Mouse (Mus musculus) NIH3T3 (cell line): Measurements from ENCODE around the gene Exd2.

Experiments
- DNase-seq: peaks from one replicate; pipeline ENCODE4 v3.0.0-alpha.2; 2012; ENCODE audit warnings: low read depth

Gene Exd2

GRCm38 (mm10) chr12:80462942-80463651 lies at the start of gene Exd2:
Gene Exd2, plus strand, starts transcription at chr12:80463095.
- DNase-seq, result peak; percentile 94

GRCm38 (mm10) chr12:80415100-80415499 lies 47.8 kb upstream of the Exd2 start:
- no peak for DNase-seq

- DNase-seq, result no peak
Observed at GRCm38 (mm10) chr12:80427683-80428082, 35.2 kb upstream of the Exd2 start.

GRCm38 (mm10) chr12:80433266-80433665 lies 29.6 kb upstream of the Exd2 start:
- DNase-seq, result peak; percentile 47

- no peak for DNase-seq
Observed at GRCm38 (mm10) chr12:80434601-80434960, 28.3 kb upstream of the Exd2 start.

- peak; percentile 78 for DNase-seq
Observed at GRCm38 (mm10) chr12:80434961-80435691, 27.8 kb upstream of the Exd2 start.

GRCm38 (mm10) chr12:80435887-80436286 lies 27.0 kb upstream of the Exd2 start:
- DNase-seq, result peak; percentile 58

GRCm38 (mm10) chr12:80436336-80436976 lies 26.4 kb upstream of the Exd2 start, which contains the start of gene Dcaf5:
Gene Dcaf5, minus strand, starts transcription at chr12:80436601.
- peak; percentile 87 for DNase-seq

- peak; percentile 59 for DNase-seq
Observed at GRCm38 (mm10) chr12:80437051-80437675, 25.7 kb upstream of the Exd2 start.

- DNase-seq, result peak; percentile 56
Observed at GRCm38 (mm10) chr12:80440957-80441356, 21.9 kb upstream of the Exd2 start.

- no peak for DNase-seq
Observed at GRCm38 (mm10) chr12:80444525-80445109, 18.3 kb upstream of the Exd2 start.

- DNase-seq, result no peak
Observed at GRCm38 (mm10) chr12:80453506-80453905, 9.4 kb upstream of the Exd2 start.

GRCm38 (mm10) chr12:80458033-80458432 lies 4.9 kb upstream of the Exd2 start:
- DNase-seq, result no peak

GRCm38 (mm10) chr12:80462292-80462896 lies 501 bp upstream of the Exd2 start:
- DNase-seq, result peak; percentile 69

GRCm38 (mm10) chr12:80463666-80464269 lies 873 bp downstream of the Exd2 start:
- peak; percentile 34 for DNase-seq

GRCm38 (mm10) chr12:80470206-80470605 lies 7.3 kb downstream of the Exd2 start:
- no peak for DNase-seq

- peak; percentile 40 for DNase-seq
Observed at GRCm38 (mm10) chr12:80471926-80472325, 9.0 kb downstream of the Exd2 start.

- no peak for DNase-seq
Observed at GRCm38 (mm10) chr12:80473731-80474130, 10.8 kb downstream of the Exd2 start.

GRCm38 (mm10) chr12:80479986-80480385 lies 17.1 kb downstream of the Exd2 start:
- DNase-seq, result no peak

GRCm38 (mm10) chr12:80483397-80483796 lies 20.5 kb downstream of the Exd2 start:
- DNase-seq, result no peak

GRCm38 (mm10) chr12:80493311-80493710 lies 30.4 kb downstream of the Exd2 start:
- DNase-seq, result no peak
